Mouse (Mus musculus) heart, embryonic 10.5 days (tissue): Measurements from ENCODE around the gene Zfp42. TPM values are rescaled to one million over a fixed set of nuclear protein-coding genes. Genes with fewer than 3 reads are reported as not detected.
"Not testable (repeated sequence)": the region's sequence is repeated elsewhere in the genome, so short reads cannot be mapped to it uniquely, and the experiment has no call there.

ENCODE experiments used
- DNase-seq: peaks from one replicate; pipeline ENCODE4 v3.0.0-alpha.2; 2017; ENCODE audit warnings: low spot score
- H3K27ac ChIP-seq: fragments of 300-500 bp; sonication (generic); 2 replicates; pipeline ENCODE4 v1.5.1; 2016; ENCODE audit warnings: mild to moderate bottlenecking
- H3K27me3 ChIP-seq: fragments of 300-500 bp; sonication (generic); 2 replicates; pipeline ENCODE4 v1.6.1; 2016; ENCODE audit warnings: mild to moderate bottlenecking; ENCODE audit not compliant: poor library complexity, insufficient read depth, severe bottlenecking
- H3K36me3 ChIP-seq: fragments of 300-500 bp; sonication (generic); 2 replicates; pipeline ENCODE4 v1.6.1; 2016; ENCODE audit warnings: mild to moderate bottlenecking, moderate library complexity
- H3K4me1 ChIP-seq: fragments of 300-500 bp; sonication (generic); 2 replicates; pipeline ENCODE4 v1.6.1; 2016; ENCODE audit warnings: mild to moderate bottlenecking
- H3K4me3 ChIP-seq: fragments of 300-500 bp; sonication (generic); 2 replicates; pipeline ENCODE4 v1.5.1; 2016; ENCODE audit warnings: mild to moderate bottlenecking, moderate library complexity
- H3K9me3 ChIP-seq: fragments of 300-500 bp; sonication (generic); 2 replicates; pipeline ENCODE4 v1.6.1; 2016; ENCODE audit warnings: mild to moderate bottlenecking, moderate library complexity
- WGBS: fragments of 180-500 bp; shearing (Covaris S2); methylation state at CpG from one replicate; pipeline ENCODE4 v1.1.7; 2016; 5-methylcytosine and 5-hydroxymethylcytosine counted together
- polyA plus RNA-seq: library from polyadenylated mRNA; unstranded; fragments of >200 nt; fragmentation: Nextera tagmentation; extraction: Ambion mirVana; gene quantifications from 2 replicates; pipeline ENCODE4 v1.2.1, GENCODE M21; 2016

The Zfp42 gene
- not detected in 2 replicates for polyA plus RNA-seq

GRCm38 (mm10) chr8:43306896-43307295 is at the start of gene Zfp42:
Gene Zfp42, minus strand, starts transcription at chr8:43306980.
- Histone ChIP-seq H3K27ac (no peak within 1 kb of the TSS), H3K27me3 (no peaks in the 10 kb centered on the region), H3K4me3 (peak within 1 kb of the TSS; percentile 28), H3K4me1 (no peaks in the 10 kb centered on the region), H3K9me3 (no peaks in the 10 kb centered on the region), H3K36me3 (no peaks in the 10 kb centered on the region)
- no peak for DNase-seq
- 33% methylated on average over 14 of the region's 14 CpGs for WGBS

- no peak for DNase-seq
- WGBS: 78% methylated on average over 12 of the region's 12 CpGs
- Histone ChIP-seq H3K4me3 (no peak overlapping the region), H3K27ac (no peak overlapping the region), H3K4me1 (no peaks in the 10 kb centered on the region), H3K9me3 (no peaks in the 10 kb centered on the region), H3K27me3 (no peaks in the 10 kb centered on the region), H3K36me3 (no peaks in the 10 kb centered on the region)
These were observed 49.4 kb upstream of the Zfp42 start for GRCm38 (mm10) chr8:43356069-43356770.

DNA sequence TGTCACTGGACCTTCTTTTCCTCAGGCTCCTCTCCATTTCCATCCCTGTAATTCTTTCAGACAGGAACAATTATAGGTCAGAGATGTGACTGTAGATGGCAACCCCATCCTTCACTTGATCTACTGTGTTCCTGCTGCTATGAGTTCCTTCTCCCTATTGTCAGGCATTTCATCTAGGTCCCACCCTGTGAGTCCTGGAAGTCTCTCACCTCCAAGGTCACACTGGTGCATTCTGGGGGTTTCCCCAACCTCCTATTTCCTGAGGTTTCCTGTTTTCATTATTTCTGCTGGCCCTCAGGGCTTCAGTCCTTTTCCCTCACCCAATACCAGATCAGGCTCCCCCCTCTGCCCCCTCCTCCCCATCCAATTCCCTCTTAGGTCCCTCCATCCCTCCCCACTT is 45.5 kb upstream of the Zfp42 start:
- H3K27me3 ChIP-seq, H3K36me3 ChIP-seq, H3K27ac ChIP-seq, H3K4me1 ChIP-seq, H3K9me3 ChIP-seq, H3K4me3 ChIP-seq, DNase-seq: not testable (repeated sequence)

DNA sequence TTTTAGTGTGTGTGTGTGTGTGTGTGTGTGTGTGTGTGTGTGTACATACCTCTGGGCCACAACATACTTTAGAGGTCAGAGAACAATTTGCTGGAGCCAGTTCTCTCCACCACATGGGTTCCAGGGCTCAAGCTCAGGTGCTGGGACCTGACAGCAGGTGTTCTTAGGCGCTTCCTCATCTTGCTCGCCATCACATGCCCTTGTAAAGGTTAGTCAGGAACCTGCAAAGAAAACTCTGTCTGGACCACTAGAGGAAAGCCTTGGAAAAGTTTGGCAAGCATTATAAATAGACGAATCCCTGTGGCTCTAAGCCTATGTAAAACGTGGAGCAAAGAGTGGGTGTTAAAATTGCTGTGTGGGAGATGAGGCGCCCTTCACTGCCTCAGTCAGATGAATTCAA is 31.8 kb upstream of the Zfp42 start:
- no peak for DNase-seq
- no peaks in the 10 kb centered on the region for H3K9me3 ChIP-seq
- H3K36me3 ChIP-seq: no peaks in the 10 kb centered on the region
- no peak overlapping the region for H3K4me3 ChIP-seq
- H3K4me1 ChIP-seq: no peaks in the 10 kb centered on the region
- no peaks in the 10 kb centered on the region for H3K27me3 ChIP-seq
- 79% methylated on average over 5 of the region's 5 CpGs for WGBS
- no peak overlapping the region for H3K27ac ChIP-seq

DNA sequence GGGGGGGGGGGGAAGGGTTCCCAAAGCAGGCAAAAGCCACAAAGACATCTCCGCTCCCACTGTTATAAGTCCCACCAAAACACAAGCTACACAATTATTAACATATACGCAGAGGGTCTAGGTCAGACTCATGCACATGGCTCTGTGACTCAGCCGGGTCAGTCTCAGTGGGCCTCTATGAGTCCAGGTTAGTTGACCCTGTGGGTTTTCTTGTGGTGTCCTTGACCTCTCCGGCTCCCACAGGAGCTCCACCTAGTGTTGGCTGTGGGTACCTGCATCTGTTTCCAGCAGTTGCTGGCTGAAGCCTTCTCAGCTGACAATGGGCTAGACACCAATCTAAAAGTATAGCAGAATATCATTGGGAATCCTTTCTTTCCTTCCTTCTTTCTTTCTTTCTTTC is 26.7 kb upstream of the Zfp42 start:
- Histone ChIP-seq H3K27me3 (no peaks in the 10 kb centered on the region), H3K36me3 (no peaks in the 10 kb centered on the region), H3K4me1 (no peaks in the 10 kb centered on the region), H3K9me3 (no peaks in the 10 kb centered on the region), H3K4me3 (no peak overlapping the region), H3K27ac (no peak overlapping the region)
- DNase-seq: no peak
- 58% methylated on average over 4 of the region's 4 CpGs for WGBS

- Histone ChIP-seq H3K27me3 (no peaks in the 10 kb centered on the region), H3K36me3 (no peaks in the 10 kb centered on the region), H3K4me1 (no peaks in the 10 kb centered on the region), H3K9me3 (no peaks in the 10 kb centered on the region), H3K27ac (no peak overlapping the region), H3K4me3 (no peak overlapping the region)
- 89% methylated on average over 7 of the region's 7 CpGs for WGBS
- no peak for DNase-seq
These were observed 24.9 kb upstream of the Zfp42 start for GRCm38 (mm10) chr8:43331657-43332056.

- no peaks in the 10 kb centered on the region for H3K27me3 ChIP-seq
- no peaks in the 10 kb centered on the region for H3K4me1 ChIP-seq
- no peaks in the 10 kb centered on the region for H3K36me3 ChIP-seq
- WGBS: 88% methylated on average over 21 of the region's 21 CpGs
- no peak for DNase-seq
- H3K4me3 ChIP-seq: no peak overlapping the region
- no peak overlapping the region for H3K27ac ChIP-seq
- H3K9me3 ChIP-seq: no peaks in the 10 kb centered on the region
These were observed 23.3 kb upstream of the Zfp42 start for GRCm38 (mm10) chr8:43329913-43330705.

GRCm38 (mm10) chr8:43328666-43329065 is 21.9 kb upstream of the Zfp42 start:
- 79% methylated on average over 10 of the region's 10 CpGs for WGBS
- no peak for DNase-seq
- no peaks in the 10 kb centered on the region for H3K36me3 ChIP-seq
- H3K27ac ChIP-seq: no peak overlapping the region
- no peak overlapping the region for H3K4me3 ChIP-seq
- H3K27me3 ChIP-seq: no peaks in the 10 kb centered on the region
- H3K4me1 ChIP-seq: no peaks in the 10 kb centered on the region
- no peaks in the 10 kb centered on the region for H3K9me3 ChIP-seq

DNA sequence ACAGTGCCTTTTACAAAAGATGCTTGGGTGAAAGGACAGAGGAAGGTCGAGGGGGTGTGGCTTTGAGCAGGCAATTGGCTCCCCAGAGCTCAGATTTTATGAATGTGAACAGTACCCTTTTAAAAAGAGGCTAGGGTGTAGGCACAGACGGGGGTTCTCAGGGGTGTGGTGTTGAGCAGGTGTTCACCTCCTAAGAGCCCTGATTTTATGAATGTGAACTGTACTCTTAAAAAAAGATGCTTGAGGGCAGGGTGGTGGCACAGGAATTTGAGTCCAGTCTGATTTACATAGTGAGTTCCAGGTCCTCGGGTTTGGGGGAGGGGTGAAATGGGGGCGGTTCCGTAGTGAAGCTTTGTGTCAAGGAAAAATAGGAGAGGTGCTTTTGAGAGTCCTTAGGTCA is 14.0 kb upstream of the Zfp42 start:
- WGBS: 75% methylated on average over 5 of the region's 5 CpGs
- no peaks in the 10 kb centered on the region for H3K4me1 ChIP-seq
- DNase-seq: no peak
- H3K27ac ChIP-seq: no peak overlapping the region
- H3K4me3 ChIP-seq: no peak overlapping the region
- H3K9me3 ChIP-seq: no peaks in the 10 kb centered on the region
- H3K27me3 ChIP-seq: no peaks in the 10 kb centered on the region
- no peaks in the 10 kb centered on the region for H3K36me3 ChIP-seq

- WGBS: 69% methylated on average over 2 of the region's 2 CpGs
- H3K4me3 ChIP-seq: no peak overlapping the region
- DNase-seq: no peak
- H3K9me3 ChIP-seq: no peaks in the 10 kb centered on the region
- H3K36me3 ChIP-seq: no peaks in the 10 kb centered on the region
- H3K4me1 ChIP-seq: no peaks in the 10 kb centered on the region
- no peaks in the 10 kb centered on the region for H3K27me3 ChIP-seq
- H3K27ac ChIP-seq: no peak overlapping the region
These were observed 1.4 kb upstream of the Zfp42 start for GRCm38 (mm10) chr8:43308213-43308612.

DNA sequence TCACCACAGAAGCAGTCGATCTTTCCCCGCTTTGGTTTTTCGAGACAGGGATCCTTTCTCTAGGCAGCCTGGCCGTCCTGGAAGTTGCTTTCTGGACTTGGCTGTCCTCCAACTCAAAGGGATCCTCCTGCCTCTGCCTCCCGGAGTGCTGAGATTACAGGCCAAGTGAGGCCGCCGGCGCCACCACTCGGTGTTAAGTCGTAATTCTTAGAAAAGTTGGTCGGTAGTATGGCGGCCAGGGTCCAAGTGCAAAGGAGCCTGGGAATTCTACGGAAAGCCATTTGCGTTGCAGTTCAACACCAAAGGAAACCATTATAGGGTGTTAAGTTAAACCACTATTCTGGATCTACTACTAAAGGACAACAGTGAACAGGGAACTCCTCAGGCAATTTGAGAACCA is 1.1 kb downstream of the Zfp42 start:
- Histone ChIP-seq H3K4me1 (no peaks in the 10 kb centered on the region), H3K9me3 (no peaks in the 10 kb centered on the region), H3K4me3 (no peak overlapping the region), H3K27ac (no peak overlapping the region), H3K36me3 (no peaks in the 10 kb centered on the region), H3K27me3 (no peaks in the 10 kb centered on the region)
- DNase-seq: no peak
- 94% methylated on average over 14 of the region's 14 CpGs for WGBS

DNA sequence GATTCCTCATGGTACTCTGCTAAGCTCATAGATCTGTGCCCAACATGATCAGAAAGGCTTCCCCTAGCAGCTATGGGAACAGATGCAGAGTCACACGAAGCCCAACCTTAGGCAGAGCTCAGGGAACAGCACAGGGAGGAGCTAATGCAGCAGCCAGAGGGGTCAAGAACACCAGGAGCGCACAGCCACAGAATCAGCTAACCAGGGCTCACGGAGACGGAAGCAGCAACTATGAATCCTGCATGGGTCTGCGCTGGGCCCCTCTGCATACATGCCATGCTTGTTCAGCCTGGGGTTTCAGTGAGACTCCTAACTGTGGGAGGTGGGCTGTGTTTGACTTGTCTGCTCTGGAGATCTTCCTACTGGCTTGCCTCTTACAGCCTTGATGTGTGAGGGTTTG is 7.0 kb downstream of the Zfp42 start:
- DNase-seq: no peak
- Histone ChIP-seq H3K27me3 (no peaks in the 10 kb centered on the region), H3K36me3 (no peaks in the 10 kb centered on the region), H3K9me3 (no peaks in the 10 kb centered on the region), H3K27ac (no peak overlapping the region), H3K4me3 (no peak overlapping the region), H3K4me1 (no peaks in the 10 kb centered on the region)
- 69% methylated on average over 5 of the region's 5 CpGs for WGBS

GRCm38 (mm10) chr8:43295826-43296225 is 11.0 kb downstream of the Zfp42 start:
- Histone ChIP-seq H3K36me3 (no peaks in the 10 kb centered on the region), H3K4me3 (no peak overlapping the region), H3K27me3 (no peaks in the 10 kb centered on the region), H3K9me3 (no peaks in the 10 kb centered on the region), H3K27ac (no peak overlapping the region), H3K4me1 (no peaks in the 10 kb centered on the region)
- no peak for DNase-seq
- WGBS: 84% methylated on average over 21 of the region's 21 CpGs
